In the genomic region with DNA sequence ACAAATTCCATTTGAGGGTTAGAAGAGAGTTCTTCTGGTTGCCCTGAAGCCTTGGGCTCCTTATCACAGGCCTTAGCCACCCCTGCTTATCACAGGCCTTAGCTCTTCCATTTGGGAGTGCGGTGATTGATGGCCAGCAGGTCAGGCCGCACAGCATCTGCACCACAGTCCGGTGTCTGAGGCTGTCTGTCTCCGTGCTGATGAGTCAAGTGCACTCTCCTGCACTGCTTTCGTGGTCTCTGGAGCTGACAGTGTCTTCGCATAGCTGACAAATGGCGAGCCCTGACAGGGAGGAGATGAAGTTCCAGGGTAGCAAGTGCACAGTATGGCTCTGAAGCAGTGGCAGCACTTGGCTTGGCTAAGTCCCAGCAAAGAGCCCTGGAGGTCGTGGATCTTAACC, we compare ENCODE assay signal across 13 mouse cellular contexts.
"Had no signal": no experiment of that assay in that cellular context is flagged by ENCODE, and none has a peak within 500 bp of the region (broad histone marks: within the 10 kb centered on the region; RNA-seq: fewer than 3 reads in every experiment).

No protein-coding gene starts in this region.

- H3K4me1 ChIP-seq: limb, embryonic 12.5 days; liver, embryonic 13.5 days; midbrain, embryonic 13.5 days had no signal

- DNase-seq: kidney, adult 18-20 months; kidney, postnatal 10 days; liver; liver, embryonic 13.5 days; liver, postnatal 0 days; thymus, adult 2 months; thymus, postnatal 25 days had no signal

- H3K9ac ChIP-seq: limb, embryonic 12.5 days; liver, embryonic 13.5 days; liver, postnatal 0 days; midbrain, embryonic 13.5 days; stomach, embryonic 15.5 days had no signal

- H3K36me3 ChIP-seq: limb, embryonic 12.5 days; liver, embryonic 13.5 days; midbrain, embryonic 13.5 days; stomach, embryonic 15.5 days had no signal

- H3K9me3 ChIP-seq: liver, embryonic 13.5 days; stomach, embryonic 15.5 days had no signal

- H3K4me3 ChIP-seq: layer of hippocampus, adult 2 months; limb, embryonic 12.5 days; liver, embryonic 13.5 days; midbrain, embryonic 13.5 days; stomach, embryonic 15.5 days had no signal

- H3K27ac ChIP-seq: layer of hippocampus, adult 2 months; limb, embryonic 12.5 days; liver, embryonic 13.5 days; macrophage; midbrain, embryonic 13.5 days; stomach, embryonic 15.5 days had no signal

- H3K27me3 ChIP-seq: limb, embryonic 12.5 days; liver, embryonic 13.5 days; midbrain, embryonic 13.5 days; stomach, embryonic 15.5 days had no signal

- ATAC-seq: liver, postnatal 0 days; lung, postnatal 0 days; midbrain, embryonic 13.5 days had no signal

- H3K4me2 ChIP-seq: limb, embryonic 12.5 days; liver, embryonic 13.5 days; midbrain, embryonic 13.5 days; stomach, embryonic 15.5 days had no signal
